Mouse (Mus musculus) embryo, embryonic 10.5 days (tissue): ENCODE measurements around the gene Grn.

Experiments
- DNase-seq: peaks from one replicate; pipeline ENCODE4 v3.0.0-alpha.2; 2015; ENCODE audit warnings: low spot score

The Grn gene

DNA sequence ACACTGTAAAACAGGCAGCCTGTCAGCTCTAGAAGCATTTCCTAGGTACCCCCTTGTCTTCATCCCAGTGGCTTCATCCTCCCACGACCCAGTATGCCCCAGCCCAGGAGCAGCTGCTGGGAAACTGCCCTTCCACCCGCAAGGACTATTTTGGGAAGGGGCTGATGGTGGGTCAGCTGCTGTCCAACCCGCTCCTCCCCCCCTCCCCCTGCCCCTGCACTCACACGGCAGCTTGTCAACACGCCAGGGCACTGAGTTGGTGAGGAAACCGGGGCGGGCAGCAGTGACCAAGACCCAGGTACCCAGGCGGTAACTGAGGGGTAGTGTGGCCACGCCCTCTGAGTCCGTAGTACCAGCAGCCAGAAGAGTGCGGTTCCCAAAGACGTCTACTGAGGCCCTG lies 13.6 kb downstream of the Grn start:
- no peak for DNase-seq

DNA sequence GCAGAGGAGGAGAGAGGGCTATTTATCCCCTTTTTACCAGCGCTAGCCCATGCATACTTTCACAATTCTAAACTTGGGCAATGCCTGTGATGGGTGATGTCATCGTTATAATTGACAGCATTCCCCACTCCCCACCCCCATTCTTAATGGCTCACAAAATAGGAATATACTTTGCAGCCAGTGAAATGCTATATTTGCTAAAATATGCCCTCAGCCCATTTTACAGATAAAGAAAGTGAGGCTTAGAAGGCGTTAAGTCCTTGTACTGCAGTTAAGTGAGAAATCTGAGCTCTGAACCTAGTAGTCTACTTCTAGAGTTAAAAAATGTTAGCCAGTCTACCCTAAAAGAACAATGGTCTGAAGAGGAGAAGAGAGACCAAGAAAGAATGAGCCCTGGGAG lies 14.2 kb downstream of the Grn start:
- no peak for DNase-seq

DNA sequence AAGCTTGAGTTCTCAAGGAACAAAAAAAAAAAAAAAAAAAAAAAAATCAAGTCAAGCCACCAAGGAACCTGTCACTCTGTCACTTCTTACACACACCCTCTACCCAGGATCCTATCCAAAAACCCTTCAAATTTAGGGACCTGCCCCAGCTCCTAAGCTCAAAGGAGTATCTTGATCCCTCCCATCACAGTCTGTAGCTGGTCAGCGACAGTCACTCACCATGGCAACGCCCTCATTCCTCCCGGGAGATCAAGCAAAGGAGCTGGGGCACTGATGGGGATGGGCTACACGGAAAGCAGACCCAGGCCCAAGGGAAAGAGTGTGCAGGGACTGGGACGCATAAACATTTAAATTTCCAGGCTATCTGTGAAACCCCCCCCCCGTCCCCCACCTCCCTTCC lies 14.7 kb downstream of the Grn start:
- peak; percentile 56 for DNase-seq

DNA sequence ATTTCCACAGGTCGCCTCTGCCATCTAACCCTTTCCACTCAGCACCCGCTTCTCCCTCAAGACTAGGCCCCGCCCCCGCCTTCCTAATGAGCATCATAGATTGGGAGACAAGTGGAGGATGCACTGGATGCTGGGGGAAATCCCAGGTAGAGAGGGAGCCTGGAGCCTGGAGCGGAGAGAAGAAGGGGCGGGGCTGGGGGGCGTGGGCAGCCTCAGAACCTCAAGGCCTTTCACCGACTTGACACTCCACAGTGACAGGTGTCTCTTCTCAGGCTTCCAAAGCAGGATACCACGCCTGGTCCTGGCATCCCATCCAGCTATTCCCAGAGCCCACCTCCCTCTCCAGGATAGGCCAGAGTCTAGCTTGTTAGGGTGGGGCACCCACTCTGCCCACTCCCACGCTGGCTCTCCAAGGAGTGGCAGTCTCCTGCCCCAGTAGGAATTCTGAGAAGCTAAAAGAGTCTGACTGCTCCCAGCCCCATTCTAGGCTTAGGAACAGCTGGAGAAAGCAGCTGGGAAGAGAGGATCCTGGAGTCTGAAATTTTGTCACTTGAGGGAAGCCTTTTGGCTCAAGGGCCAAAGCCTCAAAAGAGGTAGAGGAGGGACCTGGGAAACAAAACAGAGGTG lies 15.3 kb downstream of the Grn start:
- peak; percentile 25 for DNase-seq

DNA sequence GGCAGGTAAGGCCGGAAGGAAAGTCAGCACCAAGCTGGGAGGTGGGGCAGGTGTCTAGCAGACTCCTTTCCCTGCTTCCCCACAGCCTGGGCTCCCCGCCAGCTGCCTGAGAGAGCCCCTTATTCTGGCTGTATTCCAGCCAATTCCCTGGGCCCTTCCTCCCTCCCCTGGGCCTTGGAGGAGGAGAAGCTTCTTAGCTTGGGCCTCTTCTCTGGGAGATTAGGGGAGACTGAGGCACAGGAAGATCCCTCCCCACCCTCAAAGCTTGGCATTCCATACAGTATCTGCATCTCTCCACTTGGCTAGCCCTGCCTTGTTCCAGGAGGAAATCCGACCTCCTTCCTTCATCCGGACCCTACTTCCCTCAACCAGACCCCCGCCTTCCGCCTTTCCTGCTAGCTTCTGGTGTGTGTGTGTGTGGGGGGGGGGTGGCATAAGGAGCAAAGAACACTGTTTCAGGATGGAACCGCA lies 15.8 kb downstream of the Grn start:
- DNase-seq = no peak

DNA sequence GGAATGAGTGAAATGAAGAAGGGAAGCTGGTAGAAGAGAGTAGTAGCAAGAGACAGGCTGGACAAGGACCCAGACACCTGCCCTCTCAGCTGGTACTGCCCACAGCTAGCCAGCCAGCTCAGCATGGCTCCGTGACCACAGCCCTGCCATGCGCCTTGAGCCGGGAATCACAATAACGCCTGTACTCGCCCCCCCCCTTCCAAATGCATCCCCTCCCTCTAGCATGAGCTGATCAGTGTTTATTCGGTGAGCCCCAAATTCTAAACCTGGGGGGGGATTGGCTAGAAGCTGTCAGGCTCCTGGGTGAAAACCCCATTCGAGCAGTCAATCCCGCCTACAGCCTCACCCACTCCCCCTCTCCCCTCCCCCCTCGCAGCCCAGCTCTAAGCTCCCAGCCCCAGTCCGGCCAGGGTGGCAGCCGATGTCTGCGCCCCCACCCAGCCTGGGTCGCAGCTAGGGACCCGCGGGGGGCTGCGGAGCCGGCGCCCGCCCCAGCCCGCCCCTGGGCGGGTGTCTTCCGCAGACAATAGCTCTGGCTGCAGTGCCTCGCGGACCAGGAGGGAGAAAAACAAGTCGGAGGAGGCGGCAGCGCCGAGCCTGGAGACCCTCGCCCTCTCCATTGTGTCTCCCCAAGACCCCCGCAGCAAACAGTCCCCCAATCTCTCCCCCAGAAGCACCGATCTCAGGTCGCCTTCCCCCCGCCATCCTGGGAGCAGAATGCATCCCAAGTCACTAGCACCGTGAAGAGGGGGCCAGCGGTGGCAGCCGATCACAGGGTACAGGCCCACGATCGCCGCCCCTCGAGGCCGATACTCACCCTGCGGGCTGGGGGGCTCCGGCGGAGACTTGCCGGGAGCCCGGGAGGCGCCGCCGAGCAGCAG lies 16.7 kb downstream of the Grn start:
- peak; percentile 74 for DNase-seq

DNA sequence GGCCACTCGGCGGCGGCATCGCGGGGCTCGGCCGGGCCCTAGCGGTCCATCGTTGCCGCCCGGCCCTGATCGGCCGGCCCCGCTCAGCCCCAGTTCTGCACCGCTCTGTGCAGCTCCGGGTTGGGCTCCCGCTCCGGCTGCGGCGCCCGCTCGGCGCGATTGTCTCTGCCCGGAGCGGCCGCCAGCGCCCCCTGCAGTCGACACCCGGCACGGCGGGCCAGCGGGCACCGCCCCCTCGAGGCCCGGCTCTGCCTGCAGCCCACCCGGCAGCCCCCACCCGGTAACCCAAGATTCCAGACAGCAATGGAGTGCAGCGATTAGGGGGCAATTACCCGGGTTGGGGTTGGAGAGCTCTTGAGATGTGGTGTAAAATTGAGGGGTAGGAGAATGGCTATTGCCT lies 17.4 kb downstream of the Grn start, which contains the start of gene Fam171a2:
TSS of gene Fam171a2 (minus strand) at position 186 of the 400 bp plus-strand sequence.
- peak; percentile 85 for DNase-seq

DNA sequence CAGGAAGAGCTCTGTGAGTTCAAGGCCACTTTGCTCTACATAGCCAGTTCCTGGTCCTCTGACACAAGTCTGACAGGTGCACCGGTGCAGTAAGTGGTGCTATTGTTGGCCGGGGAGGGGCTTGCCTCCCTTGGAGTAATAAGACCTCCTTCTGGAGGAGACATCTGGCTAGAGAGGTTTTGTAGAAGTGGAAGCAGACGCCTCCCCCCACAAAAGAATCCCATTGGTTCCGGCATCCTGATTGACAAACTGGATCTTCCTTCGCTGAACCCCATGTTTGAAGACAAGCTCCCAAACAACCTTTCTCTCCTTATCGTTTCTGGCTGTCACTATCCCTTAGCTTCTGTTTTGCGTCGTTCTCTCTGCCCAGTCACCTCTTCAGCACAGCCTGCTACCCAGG lies 18.2 kb downstream of the Grn start:
- DNase-seq = no peak

DNA sequence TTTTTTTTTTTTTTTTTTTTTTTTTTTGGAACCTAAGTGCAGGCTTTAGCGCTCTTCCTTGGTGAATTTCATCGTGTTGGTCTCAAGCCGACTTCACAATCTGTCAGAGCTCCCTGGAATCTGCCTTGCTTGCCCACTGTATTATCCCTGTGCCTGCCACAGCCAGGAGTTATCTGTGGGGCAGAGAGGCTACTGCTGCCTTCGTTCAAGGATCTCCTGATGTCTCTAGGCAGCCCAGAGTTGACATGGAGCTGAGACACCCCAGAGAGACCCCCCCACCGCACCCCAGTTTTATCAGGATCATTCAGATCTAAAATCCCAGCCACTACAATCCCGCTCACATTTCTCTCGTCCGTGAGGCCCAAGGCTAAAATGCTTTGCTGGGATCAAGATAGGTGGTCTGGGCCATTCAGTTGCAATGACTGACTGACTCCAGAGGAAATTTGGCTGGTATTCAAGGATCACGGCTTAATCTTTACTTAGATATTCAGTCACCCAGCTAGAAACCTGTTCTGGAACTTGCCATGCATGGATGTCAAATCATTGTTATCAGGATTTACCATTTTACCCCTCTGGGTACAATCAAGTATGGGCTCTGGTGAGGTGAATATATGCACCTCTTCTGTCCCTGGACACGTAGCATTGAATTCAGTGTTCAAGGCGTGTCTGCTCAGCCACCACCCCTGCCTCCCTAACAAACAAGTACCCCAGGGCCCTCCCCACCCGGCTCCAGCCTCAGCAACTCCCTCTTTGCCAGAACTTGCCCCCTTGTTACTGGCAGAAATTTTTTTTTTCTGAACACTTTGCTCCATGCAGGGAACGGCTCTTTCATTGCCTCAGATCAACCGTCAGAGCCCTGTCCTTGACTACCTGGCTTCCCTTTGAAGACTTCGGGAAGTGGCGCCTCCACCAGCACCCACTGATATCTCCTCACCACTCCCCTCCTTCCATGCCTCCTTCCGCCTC lies 19.2 kb downstream of the Grn start:
- no peak for DNase-seq

DNA sequence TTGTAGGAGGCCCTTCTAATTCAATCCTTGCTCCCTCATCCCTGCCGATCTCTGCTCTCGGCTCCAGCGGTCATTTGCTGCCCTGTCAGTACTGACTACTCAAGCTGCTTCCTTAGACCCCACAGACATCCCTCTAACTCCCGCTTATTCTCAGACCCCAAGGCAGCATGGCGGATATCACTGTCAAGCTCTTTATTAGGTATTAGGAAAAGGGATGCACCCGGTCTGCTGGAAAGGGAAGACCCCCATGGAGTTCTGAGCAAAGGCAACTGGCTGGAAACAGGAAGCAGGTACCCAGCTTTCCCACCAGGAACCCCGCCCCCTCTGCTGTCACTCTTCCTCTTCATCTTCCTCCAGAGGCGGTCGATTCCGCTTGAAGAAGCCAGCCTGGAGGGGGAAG lies 23.0 kb downstream of the Grn start:
- DNase-seq = no peak

DNA sequence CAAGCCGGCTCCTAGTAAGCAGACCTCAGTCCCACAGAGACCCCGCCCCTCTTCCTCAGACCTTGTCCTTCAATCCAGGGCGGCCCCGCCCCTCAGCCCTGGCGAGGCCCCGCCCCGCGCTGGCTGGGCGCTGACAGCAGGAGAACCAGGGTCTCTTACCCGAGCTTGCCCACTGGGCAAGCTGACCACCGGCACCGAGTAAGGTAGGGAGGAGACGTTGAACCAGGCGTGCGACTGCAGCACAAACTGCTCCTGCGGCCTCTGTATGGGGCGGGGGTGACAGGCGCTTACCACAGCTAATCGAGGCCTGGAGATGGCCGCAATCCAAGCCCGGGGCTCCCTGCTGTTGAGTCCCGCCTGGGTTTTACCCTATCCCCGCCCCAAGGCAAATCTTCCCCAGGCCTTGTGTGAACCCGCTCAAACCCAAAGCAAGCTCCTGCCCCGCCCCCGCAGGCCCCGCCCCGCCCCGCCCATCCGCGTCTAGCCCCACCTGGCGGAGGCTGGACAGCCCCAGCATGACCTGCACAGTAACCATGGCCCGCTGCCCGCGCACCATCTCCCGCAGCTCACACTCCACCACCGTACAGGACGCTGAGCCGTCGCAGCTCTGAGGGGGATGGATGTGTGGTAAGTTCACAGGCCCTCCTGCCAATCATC lies 25.8 kb downstream of the Grn start:
- peak; percentile 94 for DNase-seq

DNA sequence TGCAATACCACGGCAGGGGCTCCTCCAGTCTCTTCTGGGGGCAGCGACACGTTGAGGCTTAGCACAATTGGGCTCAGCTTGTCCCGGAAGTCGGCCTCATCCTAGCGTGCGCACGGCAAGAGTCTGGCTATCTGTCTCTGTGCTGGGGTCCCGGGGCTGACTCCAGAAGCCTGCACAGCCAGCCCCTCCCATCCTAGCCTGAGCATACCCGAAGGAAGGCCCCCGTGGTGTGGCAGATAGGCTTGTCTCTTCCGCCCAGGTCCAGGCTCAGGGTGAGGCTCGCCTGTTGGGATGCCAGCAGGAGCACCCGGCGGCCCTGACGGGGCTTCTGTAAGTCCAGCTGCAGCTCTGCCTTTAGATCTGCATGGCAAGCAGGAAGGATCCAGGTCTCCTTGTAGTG lies 30.4 kb downstream of the Grn start:
- no peak for DNase-seq

DNA sequence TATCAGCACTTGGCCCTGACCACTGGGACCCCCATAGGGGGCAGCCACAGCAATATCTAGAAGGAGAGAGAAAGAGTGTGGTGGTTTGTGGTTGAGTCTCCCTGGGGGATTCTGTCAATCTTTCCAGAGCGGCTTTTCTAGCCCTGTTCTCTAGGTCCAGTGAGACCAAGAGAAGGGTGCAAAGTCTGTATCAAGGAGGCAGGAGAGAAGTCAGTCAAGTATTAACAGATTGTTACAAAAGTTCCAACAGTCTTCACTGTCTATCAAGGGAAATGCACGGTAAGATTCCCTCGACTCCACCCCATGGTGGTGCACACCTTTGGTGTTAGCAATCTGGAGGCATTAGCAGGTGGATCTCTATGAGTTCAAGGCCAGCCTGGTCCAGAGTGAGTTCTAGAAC lies 31.6 kb downstream of the Grn start:
- no peak for DNase-seq

DNA sequence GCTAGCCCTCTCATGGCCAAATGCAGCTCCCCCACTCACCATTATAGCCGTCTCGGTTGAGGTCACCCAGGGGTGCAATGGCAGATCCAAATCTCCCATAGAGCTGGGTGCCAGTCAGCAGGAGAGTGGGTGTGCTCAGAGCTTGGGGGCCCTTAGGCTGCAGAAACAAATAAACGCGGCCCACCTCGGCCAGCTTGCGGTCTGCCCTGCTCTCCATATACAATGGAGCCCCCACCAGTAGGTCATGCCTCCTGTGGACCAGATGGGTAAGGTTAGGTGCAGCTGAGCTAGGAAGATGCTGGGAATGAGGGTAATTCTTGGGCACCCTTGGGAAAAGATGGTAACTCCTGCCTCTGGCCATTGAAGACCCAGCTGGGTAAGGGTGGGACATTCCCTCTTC lies 34.8 kb downstream of the Grn start:
- DNase-seq = no peak

DNA sequence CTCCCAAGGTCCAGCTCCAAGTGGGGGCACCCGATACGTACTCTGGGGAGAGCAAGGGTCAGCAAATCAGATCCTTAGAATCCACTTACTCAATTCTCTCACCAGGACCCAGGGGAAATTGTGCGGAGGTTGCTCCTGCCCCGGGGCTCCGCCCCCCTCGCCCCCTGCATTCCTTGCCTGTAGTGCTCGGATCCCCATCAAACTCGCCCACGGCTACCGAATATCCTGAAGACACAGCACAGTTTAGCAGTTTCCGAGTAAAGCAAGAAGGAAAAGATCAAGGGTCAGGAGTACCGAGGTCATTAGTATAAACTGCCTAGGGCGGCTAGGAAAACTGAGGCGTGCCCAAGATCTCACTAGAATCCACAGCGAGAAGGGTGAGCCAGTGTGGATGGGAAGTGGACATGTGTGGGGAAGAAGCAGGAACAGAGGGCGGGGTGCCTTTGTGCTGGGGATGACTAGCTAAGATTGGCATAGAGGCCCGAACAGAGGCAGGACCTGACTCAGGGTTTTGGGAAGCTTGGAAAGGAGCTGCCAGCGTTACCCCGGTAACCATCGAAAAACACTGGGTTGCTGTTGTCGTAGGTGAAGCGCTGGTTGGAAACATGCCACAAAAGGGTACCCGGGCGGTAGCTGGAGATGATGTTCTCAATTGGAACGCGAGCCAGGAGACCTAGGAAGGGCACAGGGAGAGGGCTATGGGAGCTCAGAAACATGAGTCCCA lies 35.8 kb downstream of the Grn start:
- DNase-seq = peak; percentile 62

DNA sequence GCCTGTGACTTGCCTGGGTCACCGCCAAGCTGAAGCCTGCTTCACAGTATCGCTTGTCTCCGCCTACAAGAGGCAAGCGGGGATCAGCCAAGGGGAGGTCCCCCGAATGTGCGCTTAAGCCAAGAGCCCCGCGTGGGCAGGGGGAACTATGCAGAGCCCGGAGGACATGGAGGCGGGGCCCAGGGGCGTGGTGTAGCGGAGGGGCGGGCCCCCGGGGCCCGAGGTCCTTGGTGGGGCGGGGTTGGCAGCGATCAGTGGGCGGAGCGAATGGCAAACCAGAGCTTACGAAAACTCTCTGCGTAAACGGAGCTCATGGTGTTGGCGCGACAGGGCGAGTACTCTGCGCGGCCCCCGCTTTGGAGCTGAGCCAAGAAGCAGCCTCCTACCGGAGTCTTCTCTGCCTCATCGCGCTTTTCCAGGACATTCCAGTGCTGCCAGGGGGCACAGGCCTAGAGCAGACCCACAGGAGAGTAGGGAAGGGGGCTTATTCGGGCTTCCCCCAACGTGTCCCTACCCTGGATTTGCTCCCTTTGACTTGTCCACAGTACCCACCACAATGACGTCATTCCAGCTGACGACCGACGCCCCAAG lies 37.0 kb downstream of the Grn start:
- peak; percentile 93 for DNase-seq

DNA sequence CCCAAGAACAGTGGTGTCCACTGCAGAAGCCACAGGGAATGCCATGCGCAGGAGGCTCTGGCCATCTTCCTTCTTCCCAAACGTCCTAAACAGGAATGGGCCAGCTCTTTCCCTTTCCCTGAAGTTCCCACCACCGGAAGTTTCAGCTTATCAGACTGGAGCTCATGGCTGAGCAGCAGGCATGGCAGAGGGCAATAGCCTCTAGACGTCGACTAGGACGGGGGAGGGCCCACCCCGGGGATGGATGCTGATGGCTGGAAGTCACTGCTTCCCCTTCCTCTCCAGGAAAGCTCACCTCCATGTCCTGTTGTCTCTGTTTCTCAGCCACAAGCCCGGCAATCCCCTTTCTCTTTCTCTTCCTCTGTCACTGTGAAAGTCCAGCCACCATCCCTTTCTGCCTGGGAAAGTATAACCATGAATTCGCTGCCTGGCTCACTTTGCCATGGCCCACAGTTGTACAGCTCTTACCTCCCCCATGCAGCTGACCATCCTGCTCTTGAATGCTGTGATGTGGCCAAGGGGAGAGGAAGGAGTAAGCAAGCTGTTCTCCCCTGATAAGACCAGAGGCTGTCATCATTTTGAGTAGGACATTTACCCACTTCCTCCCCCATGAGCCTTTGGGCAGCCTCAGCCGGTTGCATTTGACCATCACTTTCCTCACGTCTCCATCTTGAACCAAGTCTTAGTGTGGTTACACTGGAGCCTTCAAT lies 39.7 kb downstream of the Grn start, which contains the start of gene Itga2b:
TSS of gene Itga2b (minus strand) at position 475 of the 710 bp plus-strand sequence.
- no peak for DNase-seq

DNA sequence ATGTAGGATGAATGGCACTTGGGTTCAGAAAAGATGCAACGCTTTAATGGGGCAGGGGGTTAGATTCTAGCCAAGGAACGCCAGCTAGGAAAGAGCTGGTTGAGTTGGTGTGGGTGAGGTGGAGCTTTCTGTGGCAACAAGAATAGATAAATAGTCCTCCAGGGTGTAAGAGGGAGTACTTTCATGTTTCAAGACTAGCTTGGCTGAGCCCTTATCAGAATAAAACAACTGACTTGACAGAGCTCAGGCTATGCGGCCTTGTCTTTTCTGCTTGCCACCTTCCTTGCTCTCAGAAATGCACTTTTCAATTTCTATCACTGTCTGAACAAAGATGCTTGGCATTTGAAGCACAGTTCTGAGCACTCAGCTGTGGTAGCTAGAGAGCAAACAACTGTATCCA lies 44.9 kb downstream of the Grn start:
- no peak for DNase-seq

DNA sequence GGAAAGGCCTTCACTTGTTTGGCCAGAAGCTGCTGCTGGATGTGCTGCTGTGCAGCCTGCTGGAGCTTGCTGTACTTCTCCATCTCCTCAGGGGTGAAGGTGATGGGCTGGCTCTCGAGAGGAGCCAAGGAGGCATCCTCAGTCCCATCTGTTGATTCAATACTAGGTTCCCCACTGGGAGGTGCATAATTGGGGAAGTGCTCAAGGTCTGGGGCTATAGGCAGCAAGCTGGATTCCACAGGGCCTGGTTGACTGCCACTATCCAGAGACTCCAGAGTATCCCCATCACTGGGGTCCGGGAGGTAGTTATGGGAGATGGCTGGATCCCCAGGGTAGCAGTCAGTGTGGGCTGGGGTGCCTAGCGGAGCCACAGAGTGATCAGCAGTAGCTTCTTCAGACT lies 48.6 kb downstream of the Grn start:
- DNase-seq = no peak

DNA sequence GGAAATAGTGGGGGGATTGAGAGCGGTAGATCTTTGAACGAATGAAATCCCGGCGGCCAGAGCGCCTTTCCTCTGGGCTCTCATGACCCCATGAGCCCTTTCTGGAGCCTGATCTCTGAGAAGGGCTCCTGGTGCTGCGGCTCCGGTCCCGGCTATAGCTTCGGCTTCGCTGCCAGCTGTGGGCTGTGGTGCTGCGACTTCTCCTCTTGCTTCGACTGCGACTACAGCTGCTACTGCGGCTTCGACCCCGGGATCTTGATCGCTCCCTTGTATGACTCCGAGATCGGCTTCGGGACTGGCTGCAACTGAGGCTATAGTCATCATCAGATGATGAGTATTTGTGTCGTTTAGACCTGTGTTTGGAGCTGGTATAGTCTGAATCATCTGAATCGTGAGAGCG lies 49.5 kb downstream of the Grn start:
- no peak for DNase-seq
